Mouse (Mus musculus) gastrocnemius, adult 2 months (tissue): ENCODE data around the gene Ss18l2. TPM values are rescaled to one million over a fixed set of nuclear protein-coding genes. Genes with fewer than 3 reads are reported as not detected.

Experiments used
- DNase-seq: peaks from one replicate; pipeline ENCODE4 v3.0.0; 2022
- H3K27ac ChIP-seq: fragments of 200-600 bp; 2 replicates; pipeline ENCODE4 v1.8.1; 2022; ENCODE audit warnings: mild to moderate bottlenecking
- H3K4me3 ChIP-seq: fragments of 200-600 bp; 2 replicates; pipeline ENCODE4 v1.8.1; 2022; ENCODE audit warnings: mild to moderate bottlenecking, moderate library complexity
- CTCF ChIP-seq: fragments of 200-600 bp; IDR thresholded peaks from 2 replicates; pipeline ENCODE4 v1.8.1; 2022; ENCODE audit warnings: antibody characterized with exemption, mild to moderate bottlenecking, moderate library complexity
- intact Hi-C: fragments of 180-260 bp; cut with DNase I; formaldehyde crosslinking; loops from one replicate; pipeline ENCODE4 v1.15.1; 2025
- total RNA-seq, 2 experiments: library from RNA; stranded (reverse); gene quantifications; 2 replicates each; pipeline ENCODE4 v1.2.3; 2021

The Ss18l2 gene
- total RNA-seq, 2 experiments from 2014 or later: 108 to 137 TPM

- intact Hi-C loops: no loop called here
- H3K4me3 ChIP-seq: no peak overlapping the region; the same call in 1 of the 2 replicates
- DNase-seq: no peak
- H3K27ac ChIP-seq: peak overlapping the region; percentile 99
- TF ChIP-seq CTCF: no peak
Measured at GRCm38 (mm10) chr9:121706029-121706675, 4.0 kb upstream of the Ss18l2 start.

- DNase-seq: no peak
- H3K27ac ChIP-seq: peak overlapping the region; percentile 99
- TF ChIP-seq CTCF: no peak
- intact Hi-C loops: no loop called here
- peak overlapping the region; percentile 15 for H3K4me3 ChIP-seq
Measured at GRCm38 (mm10) chr9:121707801-121708200, 2.3 kb upstream of the Ss18l2 start.

DNA sequence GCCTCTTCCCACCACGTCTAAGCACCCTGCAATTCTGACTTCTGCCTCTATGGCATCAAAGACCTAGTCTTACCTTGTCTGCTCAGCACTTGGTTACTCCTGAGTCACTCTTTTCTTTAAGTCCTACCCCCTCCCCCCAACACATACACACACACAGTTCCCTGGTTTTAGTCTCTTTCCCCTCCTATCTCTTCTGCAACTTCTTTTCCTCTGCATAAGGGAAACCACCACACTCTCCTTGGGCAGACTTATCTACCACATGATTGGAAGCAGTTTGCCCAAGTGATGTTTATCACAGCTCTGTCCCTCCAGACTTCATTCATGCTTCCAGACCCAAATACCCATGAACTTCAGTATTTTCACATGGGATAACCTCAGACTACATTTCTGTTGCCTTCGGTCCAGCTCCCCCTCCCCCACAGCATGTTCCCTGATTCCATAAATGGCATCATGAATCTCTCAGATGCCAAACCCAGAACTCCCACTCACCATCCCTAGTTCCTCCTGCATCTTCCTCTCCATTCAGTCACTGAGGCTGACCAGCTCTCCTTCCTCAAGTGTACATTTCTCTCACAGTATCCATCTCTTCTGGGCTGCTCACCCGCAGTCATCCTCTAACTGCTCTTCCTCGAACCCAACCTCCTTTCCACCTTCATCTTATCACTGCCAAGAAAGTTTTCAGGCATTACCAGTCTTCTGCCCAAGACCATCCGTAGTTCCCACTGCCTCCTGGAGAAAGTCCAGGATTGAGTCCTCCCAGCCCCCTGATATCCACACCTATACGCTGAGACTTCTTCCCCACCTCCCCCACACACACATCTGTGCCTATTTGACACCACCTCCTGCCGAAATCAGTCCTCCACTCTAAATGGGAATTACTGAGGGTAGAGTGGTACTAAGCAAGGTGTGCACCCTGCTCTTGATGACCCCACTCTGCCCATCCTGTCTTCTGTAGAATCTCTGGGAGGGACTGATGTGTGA lies 1.3 kb upstream of the Ss18l2 start:
- intact Hi-C loops: no loop called here
- Histone ChIP-seq H3K27ac (peak overlapping the region; percentile 99), H3K4me3 (no peak overlapping the region; the same call in 1 of the 2 replicates)
- no peak for DNase-seq
- TF ChIP-seq CTCF: no peak

GRCm38 (mm10) chr9:121710584-121710975 lies 451 bp downstream of the Ss18l2 start:
- Histone ChIP-seq H3K4me3 (peak overlapping the region; percentile 100), H3K27ac (peak overlapping the region; percentile 99)
- no peak for DNase-seq
- TF ChIP-seq CTCF: no peak
- intact Hi-C loops: loop anchor here (1.0 kb wide), 1 partner anchor 8 kb away; no protein-coding TSS in a partner anchor

DNA sequence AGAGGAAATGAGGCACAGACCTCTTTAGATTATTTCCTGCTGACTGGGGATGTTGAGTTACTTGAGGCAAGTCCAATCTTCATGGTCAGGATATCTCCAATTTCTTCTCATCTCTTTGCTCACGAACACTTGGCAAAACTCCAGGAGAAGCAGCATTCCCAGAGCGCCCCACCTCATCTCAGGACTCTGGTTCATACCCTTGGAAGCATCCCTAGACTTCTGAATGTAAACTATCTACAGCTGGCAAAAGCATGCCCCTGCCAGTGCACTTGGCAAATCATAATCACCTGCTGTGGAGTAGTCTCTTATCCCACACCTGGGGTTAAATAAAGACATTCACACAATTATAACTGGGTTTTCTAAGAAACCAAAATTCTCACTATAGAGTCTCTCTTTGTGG lies 6.9 kb downstream of the Ss18l2 start:
- no peak for TF ChIP-seq CTCF
- H3K27ac ChIP-seq: no peak overlapping the region
- no peak overlapping the region for H3K4me3 ChIP-seq
- intact Hi-C loops: no loop called here
- no peak for DNase-seq

DNA sequence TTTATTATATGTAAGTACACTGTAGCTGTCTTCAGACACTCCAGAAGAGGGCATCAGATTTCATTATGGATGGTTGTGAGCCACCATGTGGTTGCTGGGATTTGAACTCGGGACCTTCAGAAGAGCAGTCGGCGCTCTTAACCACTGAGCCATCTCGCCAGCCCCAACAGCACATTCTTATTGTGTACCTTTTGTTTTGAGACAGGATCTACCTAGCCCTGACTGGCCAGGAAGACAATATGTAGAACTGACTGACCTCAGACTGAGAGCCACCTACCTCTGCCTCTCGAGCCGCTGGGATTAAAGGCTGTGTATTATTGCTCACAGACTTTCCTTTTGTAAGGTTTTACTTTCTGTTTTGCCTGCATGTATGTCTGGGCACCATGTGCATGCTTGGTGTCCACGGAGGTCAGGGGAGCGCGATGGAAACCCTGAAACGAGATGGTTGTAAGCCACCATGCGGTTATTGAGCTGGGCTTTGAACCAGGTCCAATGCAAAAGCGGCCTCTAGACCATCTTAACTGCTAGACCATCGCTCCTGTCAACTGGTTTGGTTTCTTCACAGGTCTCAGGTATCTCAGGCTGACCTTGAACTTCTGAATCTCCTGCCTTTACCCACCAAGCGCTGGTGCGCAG lies 8.1 kb downstream of the Ss18l2 start:
- no peak for TF ChIP-seq CTCF
- peak overlapping the region; percentile 99 for H3K27ac ChIP-seq
- H3K4me3 ChIP-seq: peak overlapping the region; percentile 82
- DNase-seq: peak; percentile 47
- intact Hi-C loops: loop anchor here (1.0 kb wide), 1 partner anchor 8 kb away; the partner anchor contains the start of gene Ss18l2

DNA sequence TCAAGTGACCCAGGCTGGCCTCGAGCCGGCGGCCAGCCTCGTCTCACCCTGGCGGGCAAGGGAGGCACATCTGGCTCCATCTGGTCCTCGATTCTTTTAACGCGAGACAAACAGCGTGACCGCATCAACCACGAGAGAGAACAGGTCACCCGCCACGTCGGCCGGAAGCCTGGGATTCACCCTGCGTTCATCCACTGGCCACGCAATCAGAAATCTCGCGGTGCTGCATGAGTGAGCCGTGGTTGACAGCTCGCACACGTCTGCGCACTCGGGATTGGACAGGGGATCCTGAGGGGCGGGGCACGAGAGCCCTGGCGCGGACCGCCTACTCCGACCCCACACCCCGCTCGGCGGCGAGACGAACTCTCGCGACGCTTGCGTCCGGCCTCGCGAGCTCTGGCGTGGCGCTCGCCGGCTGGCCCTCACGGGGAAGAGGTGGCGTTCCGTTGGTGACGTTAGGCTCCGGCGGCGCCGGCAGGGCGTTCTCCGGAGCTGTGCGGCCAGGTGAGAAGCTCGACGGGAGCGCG lies 8.7 kb downstream of the Ss18l2 start, which contains the start of gene Nktr:
TSS of gene Nktr (plus strand) at position 378 of the 527 bp plus-strand sequence.
- intact Hi-C loops: loop anchor here (1.0 kb wide), 1 partner anchor 9 kb away; the partner anchor contains the start of gene Ss18l2
- Histone ChIP-seq H3K4me3 (peak within 1 kb of the TSS; percentile 82), H3K27ac (peak within 1 kb of the TSS; percentile 99)
- TF ChIP-seq CTCF: peak; percentile 20; the same call in 1 of the 2 replicates
- peak; percentile 99 for DNase-seq

GRCm38 (mm10) chr9:121719347-121720331 lies 9.5 kb downstream of the Ss18l2 start:
- Histone ChIP-seq H3K4me3 (peak overlapping the region; percentile 82), H3K27ac (peak overlapping the region; percentile 99)
- no peak for TF ChIP-seq CTCF
- peak; percentile 83 for DNase-seq
- intact Hi-C loops: loop anchor here (5.0 kb wide), 1 partner anchor 38 kb away; the partner anchor contains the start of gene Zfp651

DNA sequence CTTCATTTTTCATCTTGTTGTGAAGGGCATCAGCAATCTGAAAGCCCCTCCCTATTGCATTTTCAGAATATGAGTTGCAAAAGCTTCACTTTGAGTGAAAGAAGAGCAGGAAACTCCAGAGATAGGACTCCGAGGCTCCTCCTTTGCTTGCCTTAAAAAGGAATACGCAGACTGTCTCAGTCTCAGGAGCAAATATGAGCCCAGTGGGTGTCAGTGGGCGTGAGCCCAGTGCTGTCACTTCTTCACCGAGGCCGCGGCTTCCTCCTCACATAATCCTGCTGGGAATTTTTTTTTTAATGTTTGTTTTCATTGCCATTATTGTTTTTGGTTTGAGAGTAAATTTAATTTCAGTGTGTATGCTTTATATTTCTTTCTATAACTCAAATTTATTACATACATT lies 30.4 kb downstream of the Ss18l2 start:
- H3K27ac ChIP-seq: no peak overlapping the region
- DNase-seq: no peak
- intact Hi-C loops: no loop called here
- TF ChIP-seq CTCF: no peak
- H3K4me3 ChIP-seq: no peak overlapping the region

DNA sequence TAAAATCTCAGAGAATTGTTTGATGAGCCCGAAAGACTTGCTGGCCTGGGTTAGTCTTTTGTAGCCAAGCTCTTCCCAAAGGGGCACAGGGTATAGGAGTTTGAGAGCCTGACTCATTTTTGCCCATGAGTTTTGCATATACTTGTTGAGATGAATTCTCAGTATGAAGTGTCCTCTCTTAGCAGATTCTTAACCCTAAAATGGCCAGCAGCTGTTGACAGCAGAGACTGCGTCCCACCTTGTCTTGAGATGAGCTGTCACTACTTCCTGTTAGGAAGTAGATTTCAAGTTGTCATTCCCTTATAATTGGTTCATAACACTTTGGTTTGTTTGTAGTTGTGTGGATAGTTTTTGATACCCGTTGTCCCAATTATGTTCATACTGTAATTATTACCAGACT lies 31.0 kb downstream of the Ss18l2 start:
- intact Hi-C loops: no loop called here
- DNase-seq: no peak
- Histone ChIP-seq H3K27ac (no peak overlapping the region), H3K4me3 (no peak overlapping the region)
- TF ChIP-seq CTCF: no peak

GRCm38 (mm10) chr9:121744051-121744450 lies 33.9 kb downstream of the Ss18l2 start:
- Histone ChIP-seq H3K4me3 (no peak overlapping the region), H3K27ac (no peak overlapping the region)
- intact Hi-C loops: no loop called here
- DNase-seq: no peak
- TF ChIP-seq CTCF: no peak
